Mouse (Mus musculus) small intestine, adult 10 weeks (tissue): Measurements from ENCODE around the gene Insrr. TPM values are rescaled to one million over a fixed set of nuclear protein-coding genes. Genes with fewer than 3 reads are reported as not detected.

Experiments used
- polyA plus RNA-seq: library from polyadenylated mRNA; stranded (reverse); fragments of 350-450 nt; fragmentation: Illumina TruSeq; extraction: RNeasy Lipid Tissue Mini Kit (QIAGEN cat#74804); gene quantifications from one replicate; pipeline ENCODE4 v1.2.3, GENCODE M21; 2014; ENCODE audit warnings: low replicate concordance

Insrr gene
- not detected for polyA plus RNA-seq

DNA sequence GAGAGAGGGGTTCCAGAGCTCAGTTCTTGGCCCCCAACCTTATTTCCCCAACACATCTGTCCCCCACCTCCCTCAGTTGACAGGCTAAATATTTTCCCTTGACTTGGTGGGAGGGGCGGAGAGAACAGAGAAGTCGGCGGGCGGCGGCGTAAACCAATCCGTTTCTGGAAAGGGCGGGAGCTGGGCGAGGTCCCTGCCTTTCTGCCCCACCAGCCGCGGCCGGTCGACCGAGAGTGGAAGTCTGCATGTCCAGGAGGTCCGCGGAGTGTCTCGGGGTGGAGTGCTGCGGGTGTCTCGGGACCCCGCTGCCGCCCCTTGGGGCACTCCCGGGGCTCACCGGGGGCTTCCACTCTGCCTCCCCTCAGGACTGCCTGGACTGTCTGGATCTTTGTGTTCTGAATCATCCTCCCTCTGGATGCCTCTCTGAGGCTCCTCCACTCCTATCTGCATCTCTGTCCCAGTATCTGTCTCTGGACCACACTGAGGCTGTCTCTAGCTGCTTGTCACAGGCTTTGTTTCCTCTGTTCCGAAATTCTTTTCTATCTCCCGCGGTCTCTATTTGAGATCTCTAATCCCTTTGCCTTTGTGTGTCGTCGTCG lies at the start of gene Insrr:
Gene Insrr (plus strand): TSS at position 216 of the 599 bp plus-strand sequence.

DNA sequence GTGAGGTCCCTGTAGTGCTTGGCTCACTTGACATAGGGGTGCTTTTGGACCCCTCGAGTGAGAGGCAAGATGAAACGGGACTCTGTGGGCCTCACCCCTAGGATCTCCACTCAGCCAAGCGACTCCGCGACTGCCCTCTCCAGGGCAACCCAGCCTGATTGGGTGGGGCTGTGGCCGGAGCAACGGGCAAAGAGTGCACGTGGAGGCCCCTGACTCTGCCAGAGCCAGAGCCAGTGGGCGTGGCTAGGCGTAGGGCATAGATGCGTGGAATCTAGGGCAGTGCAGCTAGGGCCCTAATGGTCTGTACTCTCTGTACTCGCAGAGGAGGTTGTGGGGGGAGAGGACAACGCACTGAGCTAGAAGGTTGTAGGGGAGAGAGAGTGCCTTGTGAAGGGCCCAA lies 48.3 kb upstream of the Insrr start, which contains the start of gene Lrrc71:
Gene Lrrc71 (minus strand): TSS at position 195 of the 400 bp plus-strand sequence.

DNA sequence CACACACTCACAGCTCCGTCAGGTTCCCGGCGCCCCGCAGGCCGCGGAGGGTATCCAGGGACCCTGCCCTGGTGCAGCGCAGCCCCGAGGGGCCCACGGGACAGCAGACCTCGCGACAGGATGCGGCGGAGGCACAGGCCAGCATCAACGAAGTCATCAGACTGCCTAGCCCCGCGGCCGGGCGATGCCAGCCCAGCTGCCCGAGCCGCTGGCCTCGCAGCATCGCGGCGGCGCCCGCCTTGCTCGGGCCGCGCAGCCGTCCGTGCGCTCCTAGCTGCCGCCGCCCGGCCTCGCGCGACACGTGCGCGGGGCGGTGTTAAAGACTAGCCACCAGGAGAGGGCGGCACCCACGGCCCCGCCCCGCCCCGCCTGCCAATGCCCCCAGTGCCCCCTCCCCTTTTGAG lies 1.8 kb upstream of the Insrr start, which contains the start of gene Ntrk1:
Gene Ntrk1 (minus strand): TSS at position 241 of the 404 bp plus-strand sequence.

DNA sequence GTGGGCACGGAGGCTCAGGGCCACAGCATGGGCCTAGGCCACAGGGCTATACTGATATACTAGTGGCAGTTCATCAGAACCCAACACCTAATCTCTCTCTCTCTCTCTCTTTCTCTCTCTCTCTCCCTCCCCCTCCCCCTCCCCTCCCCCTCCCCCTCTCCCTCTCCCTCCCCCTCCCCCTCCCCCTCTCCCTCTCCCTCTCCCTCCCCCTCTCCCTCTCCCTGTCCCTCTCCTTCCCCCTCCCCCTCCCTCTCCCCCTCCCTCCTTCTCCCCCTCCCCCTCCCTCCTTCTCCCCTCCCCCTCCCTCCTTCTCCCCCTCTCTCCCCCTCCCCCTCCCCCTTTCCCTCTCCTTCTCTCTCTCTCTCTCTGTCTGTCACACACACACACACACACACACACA lies 27.5 kb downstream of the Insrr start, which contains the start of gene Pear1:
Gene Pear1 (minus strand): TSS at position 101 of the 400 bp plus-strand sequence.

DNA sequence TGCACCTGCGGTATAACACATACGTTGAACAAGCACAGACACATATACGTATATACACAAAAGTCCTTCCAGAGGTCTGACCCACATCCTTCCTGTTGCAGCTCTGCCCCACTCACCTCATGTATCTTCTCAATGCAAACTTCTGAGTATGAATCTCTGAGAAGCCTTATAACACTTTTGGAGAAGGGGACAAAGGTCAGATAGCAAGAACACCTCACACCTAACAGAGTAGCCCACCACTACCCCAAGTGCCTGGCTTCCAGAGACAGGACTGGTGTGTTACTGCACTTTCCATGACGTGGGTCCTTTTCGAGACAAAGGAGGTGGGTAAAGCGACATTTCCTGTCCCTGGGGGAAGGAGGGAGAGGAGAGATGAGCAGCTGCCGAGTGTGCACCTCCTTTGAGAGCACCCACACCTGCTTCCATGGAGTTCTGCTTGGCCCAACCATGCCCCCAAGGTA lies 49.9 kb downstream of the Insrr start, which contains the start of gene Sh2d2a:
Gene Sh2d2a (plus strand): TSS at position 106 of the 461 bp plus-strand sequence.

Other genes starting within 250 kb of the Insrr start
- 18.1 TPM for gene Arhgef11, start 179.4 kb upstream of the Insrr start, polyA plus RNA-seq
- gene Lrrc71, start 48.3 kb upstream of the Insrr start, polyA plus RNA-seq: not detected
- gene Ntrk1, start 1.8 kb upstream of the Insrr start, polyA plus RNA-seq: not detected
- gene Pear1, start 27.4 kb downstream of the Insrr start, polyA plus RNA-seq: 0.26 TPM
- 0.41 TPM for gene Sh2d2a, start 49.8 kb downstream of the Insrr start, polyA plus RNA-seq
- gene Prcc, start 88.7 kb downstream of the Insrr start, polyA plus RNA-seq: 1.0 TPM
- 96.9 TPM for gene Hdgf, start 109.4 kb downstream of the Insrr start, polyA plus RNA-seq
- gene Mrpl24, start 122.6 kb downstream of the Insrr start, polyA plus RNA-seq: 154 TPM
- 19.9 TPM for gene Isg20l2, start 133.4 kb downstream of the Insrr start, polyA plus RNA-seq
- gene Rrnad1, start 133.8 kb downstream of the Insrr start, polyA plus RNA-seq: 5.8 TPM
- not detected for gene Crabp2, start 151.7 kb downstream of the Insrr start, polyA plus RNA-seq
- 2.1 TPM for gene Nes, start 174.1 kb downstream of the Insrr start, polyA plus RNA-seq
- not detected for gene Bcan, start 203.3 kb downstream of the Insrr start, polyA plus RNA-seq
- not detected for gene Hapln2, start 230.6 kb downstream of the Insrr start, polyA plus RNA-seq
- 3.5 TPM for gene Gpatch4, start 246.2 kb downstream of the Insrr start, polyA plus RNA-seq